Mouse (Mus musculus) layer of hippocampus, adult 2 months (tissue): Measurements from ENCODE around the gene Npepps. TPM values are rescaled to one million over a fixed set of nuclear protein-coding genes. Genes with fewer than 3 reads are reported as not detected.

ENCODE experiments used
- DNase-seq, 2 experiments: peaks; one replicate each; pipeline ENCODE4 v3.0.0; 2022; ENCODE audit warnings: low spot score in 2 of 2
- H3K27ac ChIP-seq: fragments of 200-600 bp; 2 replicates; pipeline ENCODE4 v1.8.1; 2022
- H3K4me3 ChIP-seq: fragments of 200-600 bp; 2 replicates; pipeline ENCODE4 v1.8.1; 2022; ENCODE audit warnings: mild to moderate bottlenecking
- CTCF ChIP-seq: fragments of 200-600 bp; conservative IDR thresholded peaks from 2 replicates; pipeline ENCODE4 v1.8.1; 2022; ENCODE audit warnings: antibody characterized with exemption, mild to moderate bottlenecking, moderate library complexity
- total RNA-seq, 2 experiments: library from RNA; stranded (reverse); gene quantifications; 2 replicates each; pipeline ENCODE4 v1.2.3; 2021

The Npepps gene
- total RNA-seq, 2 experiments from 2014 or later: 142 to 151 TPM

GRCm38 (mm10) chr11:97186947-97187763 lies 93.3 kb downstream of the Npepps start:
- peak overlapping the region; percentile 95 for H3K27ac ChIP-seq
- DNase-seq: peak; percentile 96 to 97
- H3K4me3 ChIP-seq: peak overlapping the region; percentile 91
- TF ChIP-seq CTCF: peak; percentile 19

GRCm38 (mm10) chr11:97185704-97186614 lies 94.5 kb downstream of the Npepps start:
- no peak for DNase-seq
- Histone ChIP-seq H3K27ac (peak overlapping the region; percentile 56; the same call in 1 of the 2 replicates), H3K4me3 (peak overlapping the region; percentile 91)
- no peak for TF ChIP-seq CTCF

- no peak for DNase-seq
- Histone ChIP-seq H3K27ac (no peak overlapping the region), H3K4me3 (no peak overlapping the region)
- no peak for TF ChIP-seq CTCF
Observed at GRCm38 (mm10) chr11:97184875-97185274, 95.6 kb downstream of the Npepps start.

GRCm38 (mm10) chr11:97182446-97182845 lies 98.0 kb downstream of the Npepps start:
- Histone ChIP-seq H3K4me3 (no peak overlapping the region), H3K27ac (no peak overlapping the region)
- no peak for TF ChIP-seq CTCF
- no peak for DNase-seq

- no peak overlapping the region for H3K27ac ChIP-seq
- H3K4me3 ChIP-seq: no peak overlapping the region
- TF ChIP-seq CTCF: no peak
- DNase-seq: no peak
Observed at GRCm38 (mm10) chr11:97181061-97181460, 99.4 kb downstream of the Npepps start.

GRCm38 (mm10) chr11:97178198-97178597 lies 102.2 kb downstream of the Npepps start:
- Histone ChIP-seq H3K4me3 (no peak overlapping the region), H3K27ac (no peak overlapping the region)
- no peak for TF ChIP-seq CTCF
- DNase-seq: no peak

GRCm38 (mm10) chr11:97176851-97177250 lies 103.6 kb downstream of the Npepps start:
- DNase-seq: peak; percentile 55 to 58
- peak; percentile 84 for TF ChIP-seq CTCF
- H3K27ac ChIP-seq: no peak overlapping the region
- H3K4me3 ChIP-seq: no peak overlapping the region

GRCm38 (mm10) chr11:97175499-97175898 lies 104.9 kb downstream of the Npepps start:
- H3K27ac ChIP-seq: no peak overlapping the region
- no peak for TF ChIP-seq CTCF
- H3K4me3 ChIP-seq: no peak overlapping the region
- DNase-seq: peak; percentile 71 to 72

- Histone ChIP-seq H3K4me3 (no peak overlapping the region), H3K27ac (peak overlapping the region; percentile 90)
- no peak for TF ChIP-seq CTCF
- DNase-seq: no peak
Observed at GRCm38 (mm10) chr11:97160341-97160740, 120.1 kb downstream of the Npepps start.

- TF ChIP-seq CTCF: no peak
- DNase-seq: no peak
- Histone ChIP-seq H3K27ac (peak overlapping the region; percentile 72), H3K4me3 (no peak overlapping the region)
Observed at GRCm38 (mm10) chr11:97156999-97157398, 123.4 kb downstream of the Npepps start.

Other genes starting within 250 kb of the Npepps start
- 1 to 10 TPM; 1.1 to 1.2 TPM for gene Lrrc46, start 239.2 kb downstream of the Npepps start, total RNA-seq
- 10 to 100 TPM; 74.0 to 81.6 TPM for gene Mrpl10, start 239.1 kb downstream of the Npepps start, total RNA-seq
- gene Osbpl7, start 230.0 kb downstream of the Npepps start, total RNA-seq: 10 to 100 TPM; 15.7 to 19.0 TPM
- gene Tbx21, start 165.3 kb downstream of the Npepps start, total RNA-seq: under 1 TPM; 0.17 to 0.23 TPM
- gene Tbkbp1, start 129.1 kb downstream of the Npepps start, total RNA-seq: 10 to 100 TPM; 91.8 to 96.9 TPM
- gene Kpnb1, start 92.8 kb downstream of the Npepps start, total RNA-seq: 100 to 1,000 TPM; 128 to 133 TPM
- 10 to 100 TPM; 24.9 to 30.3 TPM for gene Mrpl45, start 35.1 kb upstream of the Npepps start, total RNA-seq
- gene Gpr179, start 71.4 kb upstream of the Npepps start, total RNA-seq: under 1 TPM; 0.20 to 0.33 TPM
- gene Socs7, start 81.9 kb upstream of the Npepps start, total RNA-seq: 10 to 100 TPM; 79.5 to 79.7 TPM
- 10 to 100 TPM; 66.0 to 74.1 TPM for gene Arhgap23, start 134.9 kb upstream of the Npepps start, total RNA-seq
- under 1 TPM in 1 of 2 experiments, not detected in 1; 0.25 TPM for gene 4933428G20Rik, start 219.7 kb upstream of the Npepps start, total RNA-seq